Mouse (Mus musculus): Measurements from ENCODE around the gene Necab3. TPM values are rescaled to one million over a fixed set of nuclear protein-coding genes. Genes with fewer than 3 reads are reported as not detected.

Necab3 gene
- polyA plus RNA-seq, 1 experiment, result 3.2 TPM

Other genes with a start within 250 kb of the Necab3 start
- 12.0 and 13.4 TPM in 2 replicates for gene Cdk5rap1, start 185.9 kb downstream of the Necab3 start, polyA plus RNA-seq (2012; rRNA removed)
- gene Snta1, start 150.8 kb downstream of the Necab3 start, polyA plus RNA-seq (2012; rRNA removed), result 40.8 and 51.8 TPM in 2 replicates
- gene Cbfa2t2, start 122.4 kb downstream of the Necab3 start, polyA plus RNA-seq (2012; rRNA removed), result 12.0 and 14.4 TPM in 2 replicates
- gene 1700003F12Rik, start 11.8 kb downstream of the Necab3 start, polyA plus RNA-seq (2012; rRNA removed), result 1.9 and 5.3 TPM in 2 replicates
- 0.18 and 0.30 TPM in 2 replicates for gene Actl10, start 7.1 kb downstream of the Necab3 start, polyA plus RNA-seq (2012; rRNA removed)
- 6.4 and 7.3 TPM in 2 replicates for gene E2f1, start 11.0 kb upstream of the Necab3 start, polyA plus RNA-seq (2012; rRNA removed)
- gene Pxmp4, start 44.8 kb upstream of the Necab3 start, polyA plus RNA-seq (2012; rRNA removed), result 47.5 and 68.3 TPM in 2 replicates
- 3.9 and 4.4 TPM in 2 replicates for gene Zfp341, start 54.4 kb upstream of the Necab3 start, polyA plus RNA-seq (2012; rRNA removed)
- 0.81 and 2.0 TPM in 2 replicates for gene 4930519P11Rik, start 54.5 kb upstream of the Necab3 start, polyA plus RNA-seq (2012; rRNA removed)
- gene Chmp4b, start 92.8 kb upstream of the Necab3 start, polyA plus RNA-seq (2012; rRNA removed), result 111 and 177 TPM in 2 replicates
- not detected in 2 replicates for gene Gm14214, start 211.1 kb upstream of the Necab3 start, polyA plus RNA-seq (2012; rRNA removed)
- 152 and 164 TPM in 2 replicates for gene Raly, start 232.2 kb upstream of the Necab3 start, polyA plus RNA-seq (2012; rRNA removed)
- 0.39 TPM in 1 of 2 replicates, not detected in the other for gene a, start 232.5 kb upstream of the Necab3 start, polyA plus RNA-seq (2012; rRNA removed)